Mouse (Mus musculus) A20 (cell line): ENCODE data around the gene Trip12.
A peak's percentile ranks its signal among the peaks of the same experiment; 100 is the strongest.

Experiments
- DNase-seq: peaks from one replicate; pipeline ENCODE4 v3.0.0-alpha.2; 2011; ENCODE audit warnings: low read depth, low spot score

Gene Trip12

GRCm38 (mm10) chr1:84860360-84861254 lies 20.3 kb upstream of the Trip12 start:
- no peak for DNase-seq

- no peak for DNase-seq
Observed at GRCm38 (mm10) chr1:84859597-84859996, 19.3 kb upstream of the Trip12 start.

- no peak for DNase-seq
Observed at GRCm38 (mm10) chr1:84855756-84856155, 15.4 kb upstream of the Trip12 start.

GRCm38 (mm10) chr1:84854966-84855365 lies 14.7 kb upstream of the Trip12 start:
- no peak for DNase-seq

GRCm38 (mm10) chr1:84853721-84854120 lies 13.4 kb upstream of the Trip12 start:
- DNase-seq, result no peak

- no peak for DNase-seq
Observed at GRCm38 (mm10) chr1:84851512-84852235, 11.4 kb upstream of the Trip12 start.

- no peak for DNase-seq
Observed at GRCm38 (mm10) chr1:84850471-84850870, 10.2 kb upstream of the Trip12 start.

GRCm38 (mm10) chr1:84849804-84850203 lies 9.5 kb upstream of the Trip12 start:
- no peak for DNase-seq

GRCm38 (mm10) chr1:84848801-84849455 lies 8.6 kb upstream of the Trip12 start:
- DNase-seq, result no peak

GRCm38 (mm10) chr1:84848335-84848734 lies 8.0 kb upstream of the Trip12 start:
- no peak for DNase-seq

- no peak for DNase-seq
Observed at GRCm38 (mm10) chr1:84847698-84848097, 7.4 kb upstream of the Trip12 start.

- DNase-seq, result no peak
Observed at GRCm38 (mm10) chr1:84843366-84843765, 3.0 kb upstream of the Trip12 start.

- DNase-seq, result peak; percentile 15
Observed at GRCm38 (mm10) chr1:84841061-84841460, 745 bp upstream of the Trip12 start.

GRCm38 (mm10) chr1:84839309-84840017 lies 853 bp downstream of the Trip12 start, which contains the start of gene Fbxo36:
TSS of gene Fbxo36 (plus strand) at chr1:84839841.
- DNase-seq, result peak; percentile 99

GRCm38 (mm10) chr1:84838621-84839151 lies 1.6 kb downstream of the Trip12 start:
- DNase-seq, result peak; percentile 85

GRCm38 (mm10) chr1:84838156-84838555 lies 2.2 kb downstream of the Trip12 start:
- no peak for DNase-seq

- no peak for DNase-seq
Observed at GRCm38 (mm10) chr1:84837523-84838145, 2.7 kb downstream of the Trip12 start.

- no peak for DNase-seq
Observed at GRCm38 (mm10) chr1:84825091-84825490, 15.2 kb downstream of the Trip12 start.

GRCm38 (mm10) chr1:84817596-84817995 lies 22.7 kb downstream of the Trip12 start:
- DNase-seq, result peak; percentile 24

- no peak for DNase-seq
Observed at GRCm38 (mm10) chr1:84803788-84804187, 36.5 kb downstream of the Trip12 start.

- DNase-seq, result peak; percentile 49
Observed at GRCm38 (mm10) chr1:84799166-84799565, 41.1 kb downstream of the Trip12 start.
